Mouse (Mus musculus) liver, embryonic 16.5 days (tissue): ENCODE measurements around the gene Syt2. TPM values are rescaled to one million over a fixed set of nuclear protein-coding genes. Genes with fewer than 3 reads are reported as not detected.

ENCODE experiments used
- ATAC-seq: fragments of 200-750 bp; cut with Nextera tagmentation; 2 replicates; pipeline ENCODE4 v1.8.0; 2017; ENCODE audit warnings: low read depth, mild to moderate bottlenecking, moderate number of reproducible peaks, moderate library complexity
- H3K27ac ChIP-seq: fragments of 300-500 bp; sonication (generic); 2 replicates; pipeline ENCODE4 v1.5.1; 2014; ENCODE audit warnings: mild to moderate bottlenecking, low read length
- H3K27me3 ChIP-seq: fragments of 300-500 bp; sonication (generic); 2 replicates; pipeline ENCODE4 v1.6.1; 2014; ENCODE audit warnings: low read depth, low read length, mixed read lengths; ENCODE audit not compliant: control insufficient read depth, insufficient read depth
- H3K36me3 ChIP-seq: fragments of 300-500 bp; sonication (generic); 2 replicates; pipeline ENCODE4 v1.6.1; 2014; ENCODE audit warnings: mild to moderate bottlenecking; ENCODE audit not compliant: control insufficient read depth, insufficient read depth
- H3K4me1 ChIP-seq: fragments of 300-500 bp; sonication (generic); 2 replicates; pipeline ENCODE4 v1.6.1; 2014; ENCODE audit warnings: low read depth, low read length, mixed read lengths; ENCODE audit not compliant: control insufficient read depth
- H3K4me2 ChIP-seq: fragments of 300-500 bp; sonication (generic); 2 replicates; pipeline ENCODE4 v1.6.1; 2014; ENCODE audit warnings: low read depth, low read length, mixed read lengths
- H3K4me3 ChIP-seq: fragments of 300-500 bp; sonication (generic); 2 replicates; pipeline ENCODE4 v1.5.1; 2014; ENCODE audit warnings: low read depth, mild to moderate bottlenecking, low read length
- H3K9ac ChIP-seq: fragments of 300-500 bp; sonication (generic); 2 replicates; pipeline ENCODE4 v1.6.1; 2014; ENCODE audit warnings: low read depth, low read length
- H3K9me3 ChIP-seq: fragments of 300-500 bp; sonication (generic); replicated peaks from 2 replicates; pipeline ENCODE4 v1.6.1; 2016; ENCODE audit warnings: low read length; ENCODE audit not compliant: control insufficient read depth
- WGBS: fragments of 180-500 bp; shearing (Covaris S2); extraction: QIAGEN DNeasy Blood & Tissue Kit; methylation state at CpG from one replicate; pipeline ENCODE4 v1.1.7; 2014; ENCODE audit not compliant: insufficient replicate concordance; 5-methylcytosine and 5-hydroxymethylcytosine counted together
- polyA plus RNA-seq: library from polyadenylated mRNA; unstranded; fragments of >200 nt; fragmentation: Nextera tagmentation; extraction: Ambion mirVana; gene quantifications from 2 replicates; pipeline ENCODE4 v1.2.1, GENCODE M21; 2015

Gene Syt2
- polyA plus RNA-seq, 1 experiment from 2014 or later = 0.04 TPM

DNA sequence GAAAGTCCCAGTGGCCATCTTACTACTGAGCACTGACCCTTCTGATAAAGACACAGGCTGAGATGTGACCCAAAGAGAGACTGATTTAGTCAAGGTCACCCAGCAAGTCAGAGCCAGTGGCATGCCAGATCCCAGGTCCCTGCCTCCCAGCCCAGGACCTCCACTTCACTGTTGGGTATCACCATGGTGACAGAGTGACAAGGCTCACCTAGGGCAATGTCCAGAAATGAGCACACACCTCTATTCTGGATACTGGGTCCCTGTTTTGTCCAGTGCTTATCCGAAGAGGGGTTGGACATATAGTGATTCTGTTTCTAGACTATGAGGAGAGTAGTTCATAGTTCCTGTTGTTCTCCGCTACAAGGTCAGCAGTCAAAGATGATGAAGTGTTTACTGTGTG lies 56.8 kb downstream of the Syt2 start:
- ATAC-seq = peak; percentile 68
- no peaks in the 10 kb centered on the region for H3K36me3 ChIP-seq
- WGBS = 69% methylated on average over 2 of the region's 2 CpGs

DNA sequence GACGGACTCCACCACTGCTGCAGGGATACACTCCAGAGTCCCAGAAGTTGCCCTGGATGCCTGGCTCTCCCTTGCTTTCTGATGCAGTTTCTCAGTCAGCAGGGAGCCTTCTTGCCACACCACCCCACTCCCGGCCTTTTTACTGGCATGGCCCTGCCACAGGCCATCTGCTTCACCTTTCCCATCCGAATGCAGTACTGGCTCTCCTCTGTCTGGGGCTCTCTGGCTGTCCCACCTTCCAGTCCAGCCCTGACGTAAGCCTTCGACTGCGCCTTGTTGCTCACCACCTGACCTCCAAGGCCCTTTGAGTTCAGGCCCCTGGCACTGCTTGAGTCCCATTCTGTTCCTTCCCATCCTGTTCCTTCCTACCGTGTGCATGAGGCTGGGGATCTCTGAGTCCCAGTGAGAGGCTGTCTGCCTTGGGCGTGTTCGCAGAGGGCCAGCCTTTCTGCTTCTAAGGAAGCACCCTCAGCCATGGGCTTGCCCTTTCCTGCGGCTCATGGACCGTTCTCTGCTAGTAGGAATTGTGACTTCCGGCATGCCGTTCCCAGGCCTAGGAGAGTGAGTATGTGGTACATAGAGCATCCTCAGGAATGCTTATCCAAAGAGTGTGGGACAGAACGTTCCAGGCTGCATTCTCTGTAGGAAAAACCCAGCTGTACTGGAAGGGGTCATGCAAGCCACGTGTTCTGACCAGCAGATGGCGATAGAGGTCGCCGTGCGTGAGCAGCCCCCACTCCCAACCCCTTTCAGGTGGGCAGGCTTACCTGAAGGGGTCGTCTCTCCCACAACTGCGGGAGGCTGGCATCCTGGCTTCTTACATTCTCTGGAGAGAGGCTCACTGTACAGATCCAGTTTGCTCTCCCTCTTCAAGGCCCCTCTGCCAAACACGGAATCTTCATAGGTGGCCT lies 58.2 kb downstream of the Syt2 start:
- peaks cover 35% of the 10 kb centered on the region for H3K27me3 ChIP-seq
- no peaks in the 10 kb centered on the region for H3K36me3 ChIP-seq
- no peak overlapping the region for H3K27ac ChIP-seq
- no peak overlapping the region for H3K9ac ChIP-seq
- no peak for ATAC-seq
- no peak overlapping the region for H3K4me3 ChIP-seq
- no peaks in the 10 kb centered on the region for H3K4me1 ChIP-seq
- no peaks in the 10 kb centered on the region for H3K9me3 ChIP-seq
- 34% methylated on average over 22 of the region's 22 CpGs for WGBS
- H3K4me2 ChIP-seq = no peak overlapping the region

More for the DNA sequence above, 56.8 kb downstream of the Syt2 start:
- Histone ChIP-seq H3K27me3 (peaks cover 20% of the 10 kb centered on the region), H3K4me2 (no peak overlapping the region), H3K27ac (no peak overlapping the region), H3K9me3 (no peaks in the 10 kb centered on the region), H3K9ac (no peak overlapping the region), H3K4me1 (no peaks in the 10 kb centered on the region), H3K4me3 (no peak overlapping the region)

DNA sequence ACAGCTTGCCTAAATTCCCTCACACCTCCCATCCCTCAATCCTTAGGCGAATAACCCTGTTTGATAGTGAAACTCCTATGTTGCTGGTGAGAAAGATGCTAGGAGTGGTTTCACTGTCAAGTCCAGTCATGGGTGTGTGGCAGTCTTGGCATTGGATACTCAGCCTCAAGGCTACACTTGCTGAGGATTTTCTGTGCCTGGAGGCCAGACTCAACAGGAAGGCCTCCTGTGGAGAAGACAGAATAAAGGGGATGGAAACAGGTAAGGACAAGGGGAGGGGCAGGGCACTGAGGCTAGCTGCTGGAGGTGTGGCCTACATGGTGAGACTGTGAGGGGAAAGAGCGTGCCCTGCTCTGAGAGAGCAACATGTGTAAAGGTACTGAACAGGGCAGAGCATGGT lies 60.1 kb downstream of the Syt2 start:
- no peak overlapping the region for H3K4me2 ChIP-seq
- H3K9me3 ChIP-seq = no peaks in the 10 kb centered on the region
- ATAC-seq = no peak
- H3K27me3 ChIP-seq = peaks cover 48% of the 10 kb centered on the region
- H3K4me3 ChIP-seq = no peak overlapping the region
- no peak overlapping the region for H3K9ac ChIP-seq
- WGBS = 59% methylated on average over 2 of the region's 2 CpGs
- H3K4me1 ChIP-seq = no peaks in the 10 kb centered on the region
- no peaks in the 10 kb centered on the region for H3K36me3 ChIP-seq
- no peak overlapping the region for H3K27ac ChIP-seq

DNA sequence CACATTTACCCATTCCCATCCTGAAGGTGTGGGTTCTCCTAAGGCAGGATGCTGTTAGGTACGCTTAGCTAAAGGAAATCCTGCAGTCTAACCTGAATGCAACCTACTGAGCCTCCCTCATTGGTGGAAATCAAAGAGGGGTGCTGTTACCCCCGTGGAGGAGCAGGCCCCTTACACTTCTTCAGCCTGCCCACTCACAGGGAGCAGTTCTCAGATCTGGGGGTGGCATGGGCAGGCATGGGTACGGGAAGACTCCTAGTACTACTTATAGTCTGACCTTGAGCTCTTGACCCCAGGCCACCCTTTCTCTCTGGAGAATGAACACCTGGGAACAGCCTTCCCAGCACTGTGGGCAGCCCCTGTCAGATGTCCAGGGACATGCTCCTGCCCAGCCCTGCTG lies 61.0 kb downstream of the Syt2 start:
- no peak overlapping the region for H3K4me3 ChIP-seq
- H3K27me3 ChIP-seq = peaks cover 48% of the 10 kb centered on the region
- no peaks in the 10 kb centered on the region for H3K9me3 ChIP-seq
- H3K27ac ChIP-seq = no peak overlapping the region
- no peak overlapping the region for H3K9ac ChIP-seq
- no peak for ATAC-seq
- no peak overlapping the region for H3K4me2 ChIP-seq
- no peaks in the 10 kb centered on the region for H3K4me1 ChIP-seq
- no peaks in the 10 kb centered on the region for H3K36me3 ChIP-seq
- WGBS = 65% methylated on average over 3 of the region's 3 CpGs

DNA sequence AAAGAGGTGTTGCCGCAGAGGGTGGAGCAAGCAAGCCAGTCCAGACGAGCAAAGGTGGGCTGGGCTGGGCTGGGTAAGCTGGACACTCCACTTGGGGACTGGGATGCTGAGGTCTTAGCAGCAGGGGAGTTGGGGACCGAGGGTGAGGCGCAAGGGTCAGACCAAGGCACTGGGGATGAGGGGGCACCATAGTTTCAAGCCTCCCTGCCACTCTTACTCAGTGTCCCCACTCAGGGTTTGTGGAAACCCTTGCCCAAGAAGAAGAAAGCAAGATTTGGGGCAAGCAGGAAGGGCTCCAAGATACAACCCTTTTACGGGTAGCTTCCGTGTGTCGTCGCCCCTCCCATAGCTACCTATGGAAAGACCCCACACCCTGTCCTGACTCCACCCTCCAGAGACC lies 61.8 kb downstream of the Syt2 start:
- peaks cover 51% of the 10 kb centered on the region for H3K27me3 ChIP-seq

DNA sequence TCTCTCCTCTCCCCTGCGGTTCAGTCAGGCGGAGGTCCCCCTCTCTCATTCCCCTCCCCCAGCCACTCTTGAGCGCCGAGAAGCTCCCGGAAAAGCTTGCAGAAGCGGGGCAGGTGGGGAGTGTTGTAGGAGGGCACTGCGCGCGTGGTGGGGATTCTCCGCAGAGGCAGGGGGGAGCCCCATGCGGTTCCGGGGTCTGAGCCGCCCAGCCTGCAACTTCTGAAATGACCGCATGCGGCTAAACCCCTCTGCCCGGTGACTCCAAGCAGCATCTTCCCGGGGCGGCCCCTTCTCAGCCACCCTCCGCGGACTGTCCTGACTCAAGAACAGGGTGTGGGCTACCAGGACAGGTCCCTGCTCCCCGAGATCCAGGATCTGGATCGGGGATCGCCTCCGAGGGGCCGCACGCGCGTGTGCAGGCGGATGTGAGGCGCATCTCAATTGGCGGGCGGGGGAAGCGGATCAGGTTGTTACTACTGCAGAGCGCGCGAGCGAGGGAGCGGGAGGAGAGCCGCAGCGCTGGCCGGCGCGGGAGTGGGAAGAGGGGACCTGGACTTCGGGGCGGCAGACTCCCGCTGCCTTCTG lies 62.4 kb downstream of the Syt2 start:
- ATAC-seq = no peak
- Histone ChIP-seq H3K4me3 (peak overlapping the region; percentile 34; the same call in 1 of the 2 replicates), H3K4me1 (no peaks in the 10 kb centered on the region; the same call in 1 of the 2 replicates), H3K27me3 (peaks cover 53% of the 10 kb centered on the region), H3K9ac (no peak overlapping the region), H3K36me3 (no peaks in the 10 kb centered on the region), H3K4me2 (peak overlapping the region; percentile 49), H3K9me3 (no peaks in the 10 kb centered on the region), H3K27ac (no peak overlapping the region)
- under 1% methylated on average over 46 of the region's 46 CpGs for WGBS

More for the DNA sequence above, 61.8 kb downstream of the Syt2 start:
- no peak overlapping the region for H3K4me2 ChIP-seq
- no peaks in the 10 kb centered on the region for H3K9me3 ChIP-seq
- no peak for ATAC-seq
- no peak overlapping the region for H3K27ac ChIP-seq
- no peak overlapping the region for H3K4me3 ChIP-seq
- H3K4me1 ChIP-seq = no peaks in the 10 kb centered on the region
- H3K36me3 ChIP-seq = no peaks in the 10 kb centered on the region
- 13% methylated on average over 8 of the region's 8 CpGs for WGBS
- no peak overlapping the region for H3K9ac ChIP-seq

DNA sequence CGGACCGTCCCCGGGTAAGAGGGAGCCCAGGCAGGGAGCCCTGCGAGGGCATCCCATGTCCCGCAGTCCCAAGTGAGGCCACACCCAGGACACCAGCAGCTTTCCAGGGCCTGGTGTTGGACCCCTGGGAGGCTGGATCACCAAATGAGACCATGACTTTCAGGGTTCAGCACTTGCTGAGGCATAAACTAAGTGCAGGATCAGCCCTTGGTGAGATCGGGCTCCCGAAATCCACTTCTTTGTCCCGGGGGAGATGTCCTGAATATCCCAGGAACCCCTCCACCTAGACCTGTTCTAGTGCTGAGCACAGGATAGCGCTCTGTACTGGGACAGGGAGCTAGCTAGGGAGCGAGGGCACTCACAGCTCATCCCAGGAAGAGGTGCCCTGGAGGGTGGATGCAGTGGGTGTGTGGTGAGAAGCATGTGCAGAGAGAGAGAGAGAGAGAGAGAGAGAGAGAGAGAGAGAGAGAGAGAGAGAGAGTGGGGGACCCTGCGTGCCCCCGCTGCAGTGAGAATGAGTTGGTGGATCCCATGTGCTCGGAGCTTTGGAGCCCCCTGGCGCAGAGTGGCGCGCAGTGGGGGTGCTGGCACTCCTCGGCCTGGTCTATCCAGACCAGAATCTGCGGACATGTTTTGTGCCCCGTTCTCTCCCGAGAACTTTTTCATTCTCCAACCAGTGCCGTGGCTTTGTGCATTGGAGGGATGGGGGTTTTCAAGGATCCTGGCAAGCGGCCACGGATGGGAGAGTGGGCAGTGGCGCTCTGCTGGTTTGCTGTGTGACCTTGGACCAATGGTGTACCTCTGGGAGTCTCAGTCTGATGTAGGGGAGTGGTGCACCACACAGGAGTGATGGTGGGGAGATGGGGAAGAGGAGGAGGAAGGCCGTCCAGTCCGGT lies 63.2 kb downstream of the Syt2 start:
- 17% methylated on average over 26 of the region's 26 CpGs for WGBS
- Histone ChIP-seq H3K27me3 (peaks cover 53% of the 10 kb centered on the region), H3K36me3 (no peaks in the 10 kb centered on the region), H3K4me2 (peak overlapping the region; percentile 49), H3K9ac (no peak overlapping the region), H3K4me3 (peak overlapping the region; percentile 34; the same call in 1 of the 2 replicates), H3K9me3 (no peaks in the 10 kb centered on the region), H3K27ac (no peak overlapping the region), H3K4me1 (no peaks in the 10 kb centered on the region; the same call in 1 of the 2 replicates)
- no peak for ATAC-seq

DNA sequence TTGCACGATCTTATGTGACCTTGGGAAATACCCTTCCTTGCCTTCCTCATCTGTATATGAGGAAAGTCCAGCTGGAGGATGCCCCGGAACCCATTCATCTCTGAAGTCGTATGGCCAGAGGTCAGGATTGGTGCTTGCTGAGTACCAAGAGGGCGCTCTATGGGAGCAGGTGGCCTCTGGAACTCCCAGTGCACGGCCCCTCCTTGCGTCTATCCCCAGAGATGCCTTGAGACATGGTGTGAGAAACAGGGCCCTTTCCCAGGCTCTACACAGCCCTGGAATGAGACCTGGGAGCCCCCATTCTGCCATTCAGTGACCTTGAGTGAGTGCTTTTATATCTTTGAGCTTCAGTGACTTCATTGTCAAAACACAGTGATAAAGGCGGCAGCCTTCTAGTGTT lies 64.6 kb downstream of the Syt2 start:
- H3K9me3 ChIP-seq = no peaks in the 10 kb centered on the region
- H3K4me3 ChIP-seq = no peak overlapping the region
- H3K27me3 ChIP-seq = peaks cover 51% of the 10 kb centered on the region
- no peak for ATAC-seq
- no peak overlapping the region for H3K9ac ChIP-seq
- no peaks in the 10 kb centered on the region for H3K36me3 ChIP-seq
- no peaks in the 10 kb centered on the region; the same call in 1 of the 2 replicates for H3K4me1 ChIP-seq
- no peak overlapping the region for H3K4me2 ChIP-seq
- 63% methylated on average over 7 of the region's 7 CpGs for WGBS
- no peak overlapping the region for H3K27ac ChIP-seq
